Mouse (Mus musculus) lung, embryonic 14.5 days (tissue): ENCODE measurements around the gene Nxph2. TPM values are rescaled to one million over a fixed set of nuclear protein-coding genes. Genes with fewer than 3 reads are reported as not detected.
"Not testable (repeated sequence)": the region's sequence is repeated elsewhere in the genome, so short reads cannot be mapped to it uniquely, and the experiment has no call there.

Source experiments
- ATAC-seq: fragments of 200-750 bp; cut with Nextera tagmentation; 2 replicates; pipeline ENCODE4 v1.8.0; 2017; ENCODE audit warnings: mild to moderate bottlenecking, moderate TSS enrichment, moderate library complexity; ENCODE audit not compliant: insufficient read depth
- DNase-seq: peaks from one replicate; pipeline ENCODE4 v3.0.0-alpha.2; 2015
- H3K27ac ChIP-seq: fragments of 300-500 bp; sonication (generic); 2 replicates; pipeline ENCODE4 v1.5.1; 2014; ENCODE audit warnings: low read depth, mild to moderate bottlenecking, moderate library complexity
- H3K27me3 ChIP-seq: fragments of 300-500 bp; sonication (generic); 2 replicates; pipeline ENCODE4 v1.6.1; 2014; ENCODE audit warnings: low read length, control low read depth; ENCODE audit not compliant: insufficient read depth
- H3K36me3 ChIP-seq: fragments of 300-500 bp; sonication (generic); 2 replicates; pipeline ENCODE4 v1.6.1; 2014; ENCODE audit warnings: control low read depth; ENCODE audit not compliant: insufficient read depth
- H3K4me1 ChIP-seq: fragments of 300-500 bp; sonication (generic); 2 replicates; pipeline ENCODE4 v1.6.1; 2014; ENCODE audit warnings: antibody characterized with exemption, control low read depth; ENCODE audit not compliant: insufficient read depth
- H3K4me2 ChIP-seq: fragments of 300-500 bp; sonication (generic); 2 replicates; pipeline ENCODE4 v1.6.1; 2014; ENCODE audit warnings: mild to moderate bottlenecking
- H3K4me3 ChIP-seq: fragments of 300-500 bp; sonication (generic); 2 replicates; pipeline ENCODE4 v1.5.1; 2014; ENCODE audit warnings: low read depth, low read length
- H3K9ac ChIP-seq: fragments of 300-500 bp; sonication (generic); 2 replicates; pipeline ENCODE4 v1.6.1; 2014
- H3K9me3 ChIP-seq: fragments of 300-500 bp; sonication (generic); 2 replicates; pipeline ENCODE4 v1.6.1; 2016; ENCODE audit warnings: low read depth, low read length, control low read depth
- CTCF ChIP-seq: IDR thresholded peaks from 2 replicates; pipeline ENCODE4 v1.5.1; 2016; ENCODE audit warnings: antibody characterized with exemption, low read depth
- WGBS: fragments of 180-500 bp; shearing (Covaris S2); extraction: QIAGEN DNeasy Blood & Tissue Kit; methylation state at CpG from one replicate; pipeline ENCODE4 v1.1.7; 2014; 5-methylcytosine and 5-hydroxymethylcytosine counted together
- polyA plus RNA-seq: library from polyadenylated mRNA; unstranded; fragments of >200 nt; fragmentation: Nextera tagmentation; extraction: Ambion mirVana; gene quantifications from 2 replicates; pipeline ENCODE4 v1.2.1, GENCODE M21; 2014

The Nxph2 gene
- polyA plus RNA-seq, result not detected in 2 replicates

DNA sequence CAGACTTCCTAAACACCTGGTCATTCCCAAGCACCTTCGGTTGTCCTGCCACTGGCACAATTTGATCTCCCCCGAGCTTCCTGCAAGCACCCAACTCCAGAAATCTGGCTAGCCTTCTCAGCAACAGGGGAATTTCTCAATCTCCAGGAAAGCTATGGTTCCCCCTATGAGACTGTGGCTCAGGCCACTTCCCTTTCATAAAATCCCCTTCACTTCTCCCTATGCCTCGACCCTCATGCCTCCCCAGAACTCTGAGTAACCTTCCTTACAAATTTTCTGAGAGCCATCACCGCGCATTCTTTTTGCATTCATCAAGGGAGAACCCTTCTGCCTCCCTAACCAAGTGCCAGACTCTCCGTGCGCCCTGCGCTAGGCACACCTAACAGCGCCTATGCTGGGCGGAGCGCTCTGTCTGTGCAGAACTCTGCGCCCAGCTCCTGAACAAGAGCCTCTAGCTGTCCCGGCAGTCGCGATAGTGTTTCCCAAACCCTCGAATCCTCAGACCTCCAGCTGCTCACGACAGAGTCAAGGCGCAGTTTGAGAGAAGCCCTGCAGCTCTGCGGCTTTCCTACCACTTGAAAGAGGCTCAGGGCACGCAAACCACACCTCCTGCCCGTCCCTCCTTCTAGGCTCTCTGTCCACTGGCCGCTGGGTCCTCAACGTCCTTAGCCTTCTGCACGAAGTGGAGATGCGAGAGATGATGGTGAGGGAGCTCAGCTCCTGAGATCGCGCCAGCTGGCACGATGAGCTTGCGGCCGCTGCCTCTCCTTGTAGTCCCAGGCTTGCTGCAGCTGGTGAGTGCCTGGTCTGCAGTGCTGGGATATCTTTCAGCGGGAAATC is at the start of gene Nxph2:
Gene Nxph2 (plus strand): TSS at position 501 of the 840 bp plus-strand sequence.
- H3K4me3 ChIP-seq, result 0 out of 2 replicates have a peak within 1 kb of the TSS, but pooled peaks have one; percentile 9
- H3K36me3 ChIP-seq, result no peaks in the 10 kb centered on the region
- WGBS, result 2% methylated on average over 31 of the region's 31 CpGs
- DNase-seq (peak; percentile 6), ATAC-seq (no peak)
- no peak within 1 kb of the TSS for H3K9ac ChIP-seq
- H3K27ac ChIP-seq, result no peak within 1 kb of the TSS
- no peaks in the 10 kb centered on the region for H3K4me1 ChIP-seq
- peaks cover 12% of the 10 kb centered on the region for H3K27me3 ChIP-seq
- peak within 1 kb of the TSS; percentile 50 for H3K4me2 ChIP-seq
- TF ChIP-seq CTCF, result no peak
- no peaks in the 10 kb centered on the region for H3K9me3 ChIP-seq

DNA sequence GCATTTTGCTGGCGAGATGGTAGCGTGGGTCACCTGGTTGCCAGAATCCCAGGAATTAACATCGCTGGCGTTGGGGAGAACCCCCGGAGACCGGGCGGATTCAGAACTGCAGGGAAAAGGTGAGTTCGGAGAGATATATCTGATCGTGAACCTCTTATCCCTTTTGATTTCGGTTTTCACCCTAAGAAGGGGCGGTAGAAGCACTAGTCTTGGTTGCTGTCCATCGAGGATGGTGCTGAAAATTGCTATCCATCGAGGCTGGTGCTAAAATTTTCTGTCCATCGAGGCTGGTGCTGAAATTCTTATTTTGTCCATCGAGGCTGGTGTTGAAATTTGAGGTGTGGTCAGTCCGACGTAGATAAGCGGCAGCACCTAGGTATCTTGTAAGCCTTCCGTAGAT is 30.1 kb upstream of the Nxph2 start:
- not testable (repeated sequence) for H3K4me1 ChIP-seq, H3K9me3 ChIP-seq, H3K4me3 ChIP-seq, H3K27ac ChIP-seq, ATAC-seq, H3K9ac ChIP-seq, H3K36me3 ChIP-seq, H3K27me3 ChIP-seq, H3K4me2 ChIP-seq
- 47% methylated on average over 19 of the region's 19 CpGs for WGBS
- DNase-seq, result peak; percentile 73

DNA sequence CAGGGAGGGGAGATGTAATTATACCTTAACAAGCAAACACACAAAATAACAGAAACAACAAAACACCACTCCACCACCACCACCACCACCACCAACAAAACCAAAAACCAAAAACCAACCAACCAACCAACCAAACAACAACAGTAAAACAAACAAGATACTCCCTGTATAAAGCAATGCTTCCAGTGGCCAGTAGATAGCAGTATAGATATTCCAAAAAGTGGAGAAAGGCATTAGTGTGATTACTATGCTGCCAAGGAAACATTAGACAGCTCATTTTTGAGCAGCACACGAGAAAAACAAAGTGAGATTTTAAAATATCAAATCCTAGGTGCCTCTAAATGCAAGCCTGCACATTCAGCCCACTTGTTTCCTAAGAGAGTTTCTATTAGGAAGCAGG is 6.2 kb upstream of the Nxph2 start:
- H3K4me2 ChIP-seq, result no peak overlapping the region
- H3K4me3 ChIP-seq, result no peak overlapping the region
- no peak overlapping the region for H3K27ac ChIP-seq
- no peaks in the 10 kb centered on the region for H3K36me3 ChIP-seq
- WGBS, result 6% methylated on average over 1 of the region's 1 CpGs
- no peaks in the 10 kb centered on the region for H3K27me3 ChIP-seq
- DNase-seq (peak; percentile 0), ATAC-seq (no peak)
- 0 out of 2 replicates have a peak, but pooled peaks have one; percentile 16 for TF ChIP-seq CTCF
- H3K9me3 ChIP-seq, result no peaks in the 10 kb centered on the region
- H3K4me1 ChIP-seq, result no peaks in the 10 kb centered on the region
- no peak overlapping the region for H3K9ac ChIP-seq

Other genes starting within 250 kb of the Nxph2 start
- gene Mastl, start 165.2 kb upstream of the Nxph2 start, polyA plus RNA-seq, result 16.3 and 18.7 TPM in 2 replicates
- 81.1 and 86.0 TPM in 2 replicates for gene Yme1l1, start 164.9 kb upstream of the Nxph2 start, polyA plus RNA-seq
- gene 4931423N10Rik, start 113.8 kb upstream of the Nxph2 start, polyA plus RNA-seq, result not detected in 2 replicates